Mouse (Mus musculus): ENCODE measurements around the gene Frmd4a. TPM values are rescaled to one million over a fixed set of nuclear protein-coding genes. Genes with fewer than 3 reads are reported as not detected.

Gene Frmd4a
- total RNA-seq, 2 experiments from 2014 or later: 57.7 to 65.1 TPM

GRCm38 (mm10) chr2:4619893-4620593, 602.5 kb downstream of the Frmd4a start:
- H3K4me3 ChIP-seq: no peak overlapping the region
- intact Hi-C loops (cut with DNase I): no loop called here
- TF ChIP-seq CTCF (IDR thresholded peaks at IDR 0.05): no peak
- no peak overlapping the region for H3K27ac ChIP-seq
- no peak for DNase-seq (ENCODE audit: extremely low spot score in 1 of 2, low spot score in 2 of 2)

- no peak for TF ChIP-seq CTCF (IDR thresholded peaks at IDR 0.05)
- Histone ChIP-seq H3K27ac (no peak overlapping the region), H3K4me3 (no peak overlapping the region)
- no peak for DNase-seq (ENCODE audit: extremely low spot score in 1 of 2, low spot score in 2 of 2)
- intact Hi-C loops (cut with DNase I): no loop called here
Measured at GRCm38 (mm10) chr2:4620640-4621401, 603.3 kb downstream of the Frmd4a start.

- intact Hi-C loops (cut with DNase I): no loop called here
- TF ChIP-seq CTCF (IDR thresholded peaks at IDR 0.05): no peak
- DNase-seq (ENCODE audit: extremely low spot score in 1 of 2, low spot score in 2 of 2): no peak
- H3K27ac ChIP-seq: no peak overlapping the region
- H3K4me3 ChIP-seq: no peak overlapping the region
Measured at GRCm38 (mm10) chr2:4621471-4621985, 604.0 kb downstream of the Frmd4a start.

GRCm38 (mm10) chr2:4626911-4627310, 609.4 kb downstream of the Frmd4a start:
- no peak for TF ChIP-seq CTCF (IDR thresholded peaks at IDR 0.05)
- no peak for DNase-seq (ENCODE audit: extremely low spot score in 1 of 2, low spot score in 2 of 2)
- intact Hi-C loops (cut with DNase I): no loop called here
- no peak overlapping the region for H3K4me3 ChIP-seq
- H3K27ac ChIP-seq: no peak overlapping the region

- DNase-seq (ENCODE audit: extremely low spot score in 1 of 2, low spot score in 2 of 2): no peak
- no peak overlapping the region for H3K27ac ChIP-seq
- no peak for TF ChIP-seq CTCF (IDR thresholded peaks at IDR 0.05)
- no peak overlapping the region for H3K4me3 ChIP-seq
- intact Hi-C loops (cut with DNase I): no loop called here
Measured at GRCm38 (mm10) chr2:4628920-4629319, 611.4 kb downstream of the Frmd4a start.

GRCm38 (mm10) chr2:4629470-4629869, 612.0 kb downstream of the Frmd4a start:
- intact Hi-C loops (cut with DNase I): no loop called here
- TF ChIP-seq CTCF (IDR thresholded peaks at IDR 0.05): no peak
- DNase-seq (ENCODE audit: extremely low spot score in 1 of 2, low spot score in 2 of 2): no peak
- no peak overlapping the region for H3K4me3 ChIP-seq
- H3K27ac ChIP-seq: no peak overlapping the region

- Histone ChIP-seq H3K27ac (no peak overlapping the region), H3K4me3 (no peak overlapping the region)
- no peak for TF ChIP-seq CTCF (IDR thresholded peaks at IDR 0.05)
- no peak for DNase-seq (ENCODE audit: extremely low spot score in 1 of 2, low spot score in 2 of 2)
- intact Hi-C loops (cut with DNase I): loop anchor here (2.0 kb wide), 1 partner anchor 130 kb away; no protein-coding TSS in a partner anchor
Measured at GRCm38 (mm10) chr2:4630197-4630835, 612.8 kb downstream of the Frmd4a start.

- no peak overlapping the region for H3K27ac ChIP-seq
- DNase-seq (ENCODE audit: extremely low spot score in 1 of 2, low spot score in 2 of 2): no peak
- no peak overlapping the region for H3K4me3 ChIP-seq
- intact Hi-C loops (cut with DNase I): no loop called here
- peak; percentile 52 for TF ChIP-seq CTCF (IDR thresholded peaks at IDR 0.05)
Measured at GRCm38 (mm10) chr2:4635804-4636203, 618.3 kb downstream of the Frmd4a start.

GRCm38 (mm10) chr2:4636656-4637055, 619.1 kb downstream of the Frmd4a start:
- Histone ChIP-seq H3K4me3 (no peak overlapping the region), H3K27ac (no peak overlapping the region)
- no peak for TF ChIP-seq CTCF (IDR thresholded peaks at IDR 0.05)
- DNase-seq (ENCODE audit: extremely low spot score in 1 of 2, low spot score in 2 of 2): no peak
- intact Hi-C loops (cut with DNase I): no loop called here

- intact Hi-C loops (cut with DNase I): no loop called here
- TF ChIP-seq CTCF (IDR thresholded peaks at IDR 0.05): no peak
- no peak overlapping the region for H3K4me3 ChIP-seq
- DNase-seq (ENCODE audit: extremely low spot score in 1 of 2, low spot score in 2 of 2): no peak
- H3K27ac ChIP-seq: no peak overlapping the region
Measured at GRCm38 (mm10) chr2:4638189-4638588, 620.7 kb downstream of the Frmd4a start.

GRCm38 (mm10) chr2:4645066-4645465, 627.5 kb downstream of the Frmd4a start:
- intact Hi-C loops (cut with DNase I): no loop called here

GRCm38 (mm10) chr2:4648094-4648493, 630.6 kb downstream of the Frmd4a start:
- Histone ChIP-seq H3K27ac (no peak overlapping the region), H3K4me3 (no peak overlapping the region)
- TF ChIP-seq CTCF (IDR thresholded peaks at IDR 0.05): no peak
- intact Hi-C loops (cut with DNase I): no loop called here
- DNase-seq (ENCODE audit: extremely low spot score in 1 of 2, low spot score in 2 of 2): no peak

More at GRCm38 (mm10) chr2:4645066-4645465, 627.5 kb downstream of the Frmd4a start:
- Histone ChIP-seq H3K4me3 (no peak overlapping the region), H3K27ac (no peak overlapping the region)
- no peak; the same call in 1 of the 2 replicates for TF ChIP-seq CTCF (IDR thresholded peaks at IDR 0.05)
- no peak for DNase-seq (ENCODE audit: extremely low spot score in 1 of 2, low spot score in 2 of 2)

All from left cerebral cortex, adult 2 months (tissue).